Mouse (Mus musculus): ENCODE measurements around the gene Atp8a2.

DNA sequence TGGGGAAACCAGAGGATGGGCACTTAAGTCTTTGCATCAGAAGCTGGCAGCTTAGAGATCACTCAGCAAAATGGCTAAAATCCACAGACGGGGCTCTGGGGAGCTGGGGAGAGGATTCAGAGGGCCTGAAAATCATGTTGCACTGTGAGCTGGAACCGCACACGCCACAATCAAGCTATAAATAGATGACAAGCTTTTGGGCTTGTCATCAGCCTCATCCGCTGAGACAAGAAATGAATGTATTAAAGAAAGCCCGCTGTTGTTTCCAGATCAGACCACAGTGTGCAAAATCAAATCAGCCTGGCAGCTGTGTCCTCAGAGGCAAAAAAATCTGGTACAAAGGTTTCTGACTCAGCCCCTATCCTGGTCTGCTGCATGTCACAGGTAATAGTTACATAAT lies 7.2 kb downstream of the Atp8a2 start:
- TF ChIP-seq CTCF (IDR thresholded peaks at IDR 0.05; ENCODE audit: borderline replicate concordance, extremely low read depth, insufficient read depth, insufficient read length), result no peak
- no peak for TF ChIP-seq POLR2A (IDR thresholded peaks at IDR 0.05; ENCODE audit: borderline replicate concordance, extremely low read depth, insufficient read depth, insufficient read length, poor library complexity, severe bottlenecking)
